In the genomic region with DNA sequence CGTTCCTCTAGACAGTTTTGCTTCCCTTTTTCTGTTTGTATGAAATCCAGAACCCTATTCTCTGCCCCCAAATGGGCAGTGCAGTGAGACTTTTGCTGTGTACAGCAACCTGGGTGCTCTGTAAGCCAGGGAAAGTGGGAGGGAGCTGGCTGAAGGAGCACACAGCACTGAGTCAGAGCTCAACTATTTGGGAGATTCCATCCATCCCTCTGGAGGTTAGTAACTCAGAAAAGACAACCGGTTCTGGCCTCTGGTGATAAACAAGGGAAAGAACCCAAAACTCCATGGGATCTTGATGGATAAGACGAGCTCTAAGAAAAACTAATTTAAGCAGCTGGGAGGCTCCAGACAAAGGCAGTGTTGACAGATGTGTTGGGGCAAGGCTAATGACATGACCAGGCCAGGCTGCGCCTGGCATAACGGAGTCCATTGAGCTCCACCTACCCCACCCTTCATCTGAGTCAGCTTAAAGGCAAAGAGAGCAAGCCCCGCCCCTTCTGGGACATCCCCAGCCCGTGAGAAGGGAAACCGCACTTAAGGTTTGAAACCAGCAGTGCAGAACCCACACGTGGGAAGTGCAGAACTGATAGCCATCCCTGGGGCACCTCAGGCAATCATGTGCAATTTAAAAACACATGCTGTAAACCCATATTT, we compare ENCODE assay signal across 8 mouse cellular contexts. TPM values are rescaled to one million over a fixed set of nuclear protein-coding genes. Genes with fewer than 3 reads are reported as not detected.
DNase-seq lines count a peak whose midpoint lies in the region; ATAC-seq and TF ChIP-seq lines count a peak whose summit lies in the region.

No protein-coding gene starts in this region.

- H3K27me3 ChIP-seq in stomach, postnatal 0 days (ENCODE audit: control insufficient read depth, insufficient read depth, low read length): no peaks in the 10 kb centered on the region

- no peaks in the 10 kb centered on the region for H3K4me1 ChIP-seq in embryonic fibroblast, embryonic 13.5 days (ENCODE audit: control insufficient read depth, insufficient read depth, low read length)
- peaks cover 2% of the 10 kb centered on the region; the same call in 1 of the 2 replicates for H3K4me1 ChIP-seq in stomach, postnatal 0 days (replicated peaks; ENCODE audit: control insufficient read depth, insufficient read depth)

- no peak overlapping the region for H3K9ac ChIP-seq in stomach, postnatal 0 days (ENCODE audit: low read length)

- no peaks in the 10 kb centered on the region for H3K9me3 ChIP-seq in stomach, postnatal 0 days (ENCODE audit: control insufficient read depth, low read length)

- H3K27ac ChIP-seq in embryonic fibroblast, embryonic 13.5 days (ENCODE audit: insufficient read depth, low read length): peak overlapping the region; percentile 89
- no peak overlapping the region; the same call in 1 of the 2 replicates for H3K27ac ChIP-seq in stomach, postnatal 0 days (replicated peaks)
- no peak overlapping the region for H3K27ac ChIP-seq in layer of hippocampus, adult 2 months

- H3K4me2 ChIP-seq in stomach, postnatal 0 days (replicated peaks; ENCODE audit: low read depth): peak overlapping the region; percentile 8; the same call in 1 of the 2 replicates

- no peaks in the 10 kb centered on the region for H3K36me3 ChIP-seq in stomach, postnatal 0 days (ENCODE audit: control insufficient read depth, insufficient read depth, low read length)

- no peak for TF ChIP-seq CTCF in embryonic fibroblast, embryonic 13.5 days (IDR thresholded peaks at IDR 0.05; ENCODE audit: borderline replicate concordance, insufficient read depth, low read length)
- no peak for TF ChIP-seq CTCF in stomach, postnatal 0 days (IDR thresholded peaks at IDR 0.05; ENCODE audit: low read depth)
- no peak for TF ChIP-seq CTCF in layer of hippocampus, adult 2 months (conservative IDR thresholded peaks at IDR 0.05)

- H3K4me3 ChIP-seq in embryonic fibroblast, embryonic 13.5 days (ENCODE audit: insufficient read depth, low read length): no peak overlapping the region
- H3K4me3 ChIP-seq in stomach, postnatal 0 days (ENCODE audit: low read depth, low read length): no peak overlapping the region
- no peak overlapping the region for H3K4me3 ChIP-seq in layer of hippocampus, adult 2 months

- TF ChIP-seq EP300 in stomach, postnatal 0 days (optimal IDR thresholded peaks at IDR 0.05): peak; percentile 55

- no peak for TF ChIP-seq POLR2A in embryonic fibroblast, embryonic 13.5 days (IDR thresholded peaks at IDR 0.05; ENCODE audit: low read depth, low read length)

- peak; percentile 98 for ATAC-seq in inflammation-experienced regulatory T-cells, adult 6 months
- peak; percentile 85; the same call in 1 of the 2 replicates for ATAC-seq in stomach, postnatal 0 days (ENCODE audit: low FRiP score, low TSS enrichment)

- peak; percentile 18 for DNase-seq in ovary, adult 18-20 months (ENCODE audit: low spot score)
- DNase-seq in ovary, postnatal 10 days (ENCODE audit: low spot score): no peak
- DNase-seq in lung, postnatal 25 days (ENCODE audit: low spot score): peak; percentile 48
- peak; percentile 45 for DNase-seq in stomach, postnatal 0 days (ENCODE audit: low spot score)
- no peak for DNase-seq in left cerebral cortex, adult 18-20 months (ENCODE audit: low spot score in 2 of 2)
- DNase-seq in layer of hippocampus, adult 2 months (ENCODE audit: low spot score in 2 of 2): no peak

- 17% methylated on average over 9 of the region's 9 CpGs for WGBS in stomach, postnatal 0 days

RNA-seq across cellular contexts. Expression of gene Nckap5, which starts 13.1 kb away (rescaled TPM):
- polyA plus RNA-seq in embryonic fibroblast, embryonic 13.5 days (2011; ENCODE audit: insufficient read length, low read depth, missing spikeins): 1.3 and 1.7 TPM in 2 replicates
- 1 to 10 TPM in 2 of 3 experiments, under 1 TPM in 1; 0.18 to 1.2 (median 1.1) TPM for polyA plus RNA-seq in inflammation-experienced regulatory T-cells, adult 6 months (2017; shearing (Covaris generic))
- polyA plus RNA-seq in stomach, postnatal 0 days (2015; fragmentation: Nextera tagmentation; extraction: Ambion mirVana): 1.9 and 2.7 TPM in 2 replicates
- 1 to 10 TPM; 2.5 to 3.6 TPM for total RNA-seq in left cerebral cortex, adult 18-20 months (2021)
- 10 to 100 TPM; 10.5 to 11.8 TPM for total RNA-seq in layer of hippocampus, adult 2 months (2021)

Comparison
In these comparisons a context has a peak if more than half of its experiments do, and no peak if none do; other contexts are left out.
1. DNase-seq: peak in ovary, adult 18-20 months (single experiment), lung, postnatal 25 days (single experiment) and stomach, postnatal 0 days (single experiment); none in ovary, postnatal 10 days (single experiment), left cerebral cortex, adult 18-20 months (0 of 2) and layer of hippocampus, adult 2 months (0 of 2).